Mouse (Mus musculus): ENCODE results near the gene Mtf1. TPM values are rescaled to one million over a fixed set of nuclear protein-coding genes. Genes with fewer than 3 reads are reported as not detected.

Gene Mtf1
- polyA plus RNA-seq, 1 experiment from 2014 or later: 9.8 TPM

DNA sequence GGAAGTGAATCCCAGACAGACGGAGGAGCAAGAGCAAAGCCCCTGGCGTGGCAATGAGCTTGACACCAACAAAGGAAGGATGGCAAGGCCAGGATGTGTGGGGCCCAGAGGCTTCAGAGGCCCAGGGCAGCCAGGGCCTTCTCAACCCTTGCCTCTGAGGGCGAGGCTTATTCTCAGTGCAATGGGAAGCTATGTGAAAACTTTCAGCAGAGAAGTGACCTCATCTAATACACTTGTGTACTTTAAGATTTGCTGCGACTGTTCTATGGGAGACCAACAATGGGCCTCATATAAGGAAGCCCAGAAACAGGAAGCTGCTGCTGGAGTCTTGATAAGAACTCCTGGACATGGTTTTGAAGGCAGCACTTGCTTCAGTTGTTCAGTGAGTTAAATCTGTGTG, 29.8 kb upstream of the Mtf1 start:
- no peaks in the 10 kb centered on the region for H3K9me3 ChIP-seq (replicated peaks)
- peaks cover 42% of the 10 kb centered on the region for H3K4me1 ChIP-seq (replicated peaks)
- 0 out of 2 replicates have a peak overlapping the region, but pooled peaks have one; percentile 13 for H3K9ac ChIP-seq
- no peaks in the 10 kb centered on the region for H3K36me3 ChIP-seq
- H3K27me3 ChIP-seq (replicated peaks): no peaks in the 10 kb centered on the region
- whole genome bisulfite sequencing: 43% methylated on average over 4 of the region's 4 CpGs
- peak; percentile 71 for ATAC-seq (ENCODE audit: insufficient number of reproducible peaks, low FRiP score)
- no peak overlapping the region for H3K4me3 ChIP-seq
- no peak overlapping the region for H3K4me2 ChIP-seq
- H3K27ac ChIP-seq (ENCODE audit: poor library complexity, severe bottlenecking): peak overlapping the region; percentile 91

GRCm38 (mm10) chr4:124773449-124773848, 28.5 kb upstream of the Mtf1 start:
- Histone ChIP-seq H3K4me2 (no peak overlapping the region), H3K27ac (ENCODE audit: poor library complexity, severe bottlenecking) (peak overlapping the region; percentile 91; the same call in 1 of the 2 replicates), H3K36me3 (no peaks in the 10 kb centered on the region), H3K4me3 (no peak overlapping the region), H3K4me1 (replicated peaks) (peaks cover 42% of the 10 kb centered on the region), H3K9me3 (replicated peaks) (no peaks in the 10 kb centered on the region), H3K9ac (no peak overlapping the region), H3K27me3 (replicated peaks) (no peaks in the 10 kb centered on the region)
- ATAC-seq (ENCODE audit: insufficient number of reproducible peaks, low FRiP score): no peak
- 46% methylated on average over 2 of the region's 2 CpGs for WGBS

DNA sequence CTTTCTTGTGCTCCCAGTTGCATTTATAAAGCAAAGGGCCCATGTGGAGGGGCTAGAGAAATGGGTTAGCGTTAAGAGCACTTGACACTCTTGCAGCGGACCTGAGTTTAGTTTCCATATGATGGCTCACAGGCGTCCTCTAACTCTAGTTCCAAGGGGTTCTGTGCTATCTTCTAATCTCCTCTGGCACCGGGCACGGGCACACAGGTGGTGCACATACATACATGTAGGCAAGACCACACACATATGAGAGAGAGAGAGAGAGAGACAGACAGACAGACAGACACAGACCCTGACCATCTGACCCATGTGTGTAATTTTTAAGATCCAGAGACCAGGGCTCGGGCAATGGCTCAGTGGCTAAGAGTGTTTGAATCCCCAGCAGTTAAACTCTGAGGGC, 27.9 kb upstream of the Mtf1 start:
- Histone ChIP-seq H3K9me3 (replicated peaks) (no peaks in the 10 kb centered on the region), H3K4me1 (replicated peaks) (peaks cover 39% of the 10 kb centered on the region), H3K4me2 (no peak overlapping the region), H3K36me3 (peaks cover 5% of the 10 kb centered on the region), H3K4me3 (no peak overlapping the region), H3K27me3 (replicated peaks) (no peaks in the 10 kb centered on the region), H3K27ac (ENCODE audit: poor library complexity, severe bottlenecking) (0 out of 2 replicates have a peak overlapping the region, but pooled peaks have one; percentile 23), H3K9ac (no peak overlapping the region)
- 80% methylated on average over 6 of the region's 6 CpGs for WGBS
- no peak for ATAC-seq (ENCODE audit: insufficient number of reproducible peaks, low FRiP score)

- Histone ChIP-seq H3K4me2 (no peak overlapping the region), H3K9me3 (replicated peaks) (no peaks in the 10 kb centered on the region), H3K27me3 (replicated peaks) (no peaks in the 10 kb centered on the region), H3K9ac (no peak overlapping the region), H3K4me1 (replicated peaks) (peaks cover 36% of the 10 kb centered on the region), H3K27ac (ENCODE audit: poor library complexity, severe bottlenecking) (0 out of 2 replicates have a peak overlapping the region, but pooled peaks have one; percentile 23), H3K36me3 (peaks cover 9% of the 10 kb centered on the region), H3K4me3 (no peak overlapping the region)
- no peak for ATAC-seq (ENCODE audit: insufficient number of reproducible peaks, low FRiP score)
- WGBS: 11% methylated on average over 2 of the region's 2 CpGs
These were observed 27.5 kb upstream of the Mtf1 start for GRCm38 (mm10) chr4:124774429-124774828.

GRCm38 (mm10) chr4:124781361-124781760, 20.5 kb upstream of the Mtf1 start:
- Histone ChIP-seq H3K36me3 (peaks cover 70% of the 10 kb centered on the region), H3K4me3 (no peak overlapping the region), H3K4me2 (no peak overlapping the region), H3K9ac (no peak overlapping the region), H3K27me3 (replicated peaks) (no peaks in the 10 kb centered on the region), H3K4me1 (replicated peaks) (no peaks in the 10 kb centered on the region), H3K27ac (ENCODE audit: poor library complexity, severe bottlenecking) (no peak overlapping the region), H3K9me3 (replicated peaks) (no peaks in the 10 kb centered on the region)
- ATAC-seq (ENCODE audit: insufficient number of reproducible peaks, low FRiP score): no peak
- WGBS: 87% methylated on average over 7 of the region's 7 CpGs

DNA sequence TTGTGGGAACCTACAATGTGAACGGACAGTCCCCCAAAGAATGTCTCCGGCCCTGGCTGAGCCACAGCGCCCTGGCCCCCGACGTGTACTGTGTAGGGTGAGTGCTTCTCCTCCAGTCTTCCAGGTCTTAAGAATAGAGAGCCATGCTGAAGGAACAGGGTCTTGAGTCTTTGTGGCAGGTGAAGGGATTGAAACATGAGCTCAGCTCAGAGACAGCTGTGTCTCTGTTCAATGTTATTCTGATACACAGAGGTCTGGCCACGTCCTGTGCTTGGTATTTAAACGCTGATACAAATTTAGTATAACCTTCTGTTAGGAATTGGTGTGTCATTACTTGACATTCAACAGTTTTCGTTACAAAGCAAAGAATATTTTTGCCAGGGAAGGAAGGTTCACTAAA, 19.5 kb upstream of the Mtf1 start:
- no peak overlapping the region for H3K4me2 ChIP-seq
- 84% methylated on average over 8 of the region's 8 CpGs for WGBS

GRCm38 (mm10) chr4:124783937-124784336, 18.0 kb upstream of the Mtf1 start:
- Histone ChIP-seq H3K27ac (ENCODE audit: poor library complexity, severe bottlenecking) (no peak overlapping the region), H3K4me1 (replicated peaks) (no peaks in the 10 kb centered on the region), H3K36me3 (peaks cover 89% of the 10 kb centered on the region), H3K9me3 (replicated peaks) (no peaks in the 10 kb centered on the region), H3K27me3 (replicated peaks) (no peaks in the 10 kb centered on the region), H3K4me3 (no peak overlapping the region), H3K4me2 (no peak overlapping the region), H3K9ac (no peak overlapping the region)
- ATAC-seq (ENCODE audit: insufficient number of reproducible peaks, low FRiP score): no peak
- WGBS: 92% methylated on average over 8 of the region's 8 CpGs

More for the DNA sequence above, 19.5 kb upstream of the Mtf1 start:
- H3K9ac ChIP-seq: no peak overlapping the region
- ATAC-seq (ENCODE audit: insufficient number of reproducible peaks, low FRiP score): no peak
- no peak overlapping the region for H3K4me3 ChIP-seq
- peaks cover 81% of the 10 kb centered on the region for H3K36me3 ChIP-seq
- no peaks in the 10 kb centered on the region for H3K27me3 ChIP-seq (replicated peaks)
- no peak overlapping the region for H3K27ac ChIP-seq (ENCODE audit: poor library complexity, severe bottlenecking)
- no peaks in the 10 kb centered on the region for H3K9me3 ChIP-seq (replicated peaks)
- no peaks in the 10 kb centered on the region for H3K4me1 ChIP-seq (replicated peaks)

DNA sequence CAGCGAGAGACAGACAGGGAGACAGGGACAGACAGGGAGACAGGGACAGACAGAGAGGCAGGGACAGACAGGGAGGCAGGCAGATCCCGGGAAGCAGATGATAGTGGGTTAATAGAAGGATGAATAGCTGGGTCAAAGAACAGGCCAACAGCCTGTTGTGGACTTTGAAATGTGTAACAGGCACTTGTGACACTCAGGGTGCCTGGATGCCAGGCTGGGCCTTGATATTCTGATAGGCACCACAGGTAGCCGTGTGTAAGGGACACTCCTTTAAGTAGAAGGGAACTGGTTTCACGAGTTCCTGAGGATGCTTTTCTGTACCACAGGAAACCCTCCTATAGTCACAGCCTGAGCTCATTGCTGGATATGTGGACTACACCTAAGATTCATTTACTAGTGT, 11.9 kb upstream of the Mtf1 start:
- Histone ChIP-seq H3K27me3 (replicated peaks) (no peaks in the 10 kb centered on the region), H3K4me3 (no peak overlapping the region), H3K9ac (no peak overlapping the region), H3K4me1 (replicated peaks) (no peaks in the 10 kb centered on the region), H3K27ac (ENCODE audit: poor library complexity, severe bottlenecking) (no peak overlapping the region), H3K36me3 (peaks cover 91% of the 10 kb centered on the region), H3K4me2 (no peak overlapping the region), H3K9me3 (replicated peaks) (no peaks in the 10 kb centered on the region)
- 68% methylated on average over 4 of the region's 4 CpGs for WGBS
- no peak for ATAC-seq (ENCODE audit: insufficient number of reproducible peaks, low FRiP score)

DNA sequence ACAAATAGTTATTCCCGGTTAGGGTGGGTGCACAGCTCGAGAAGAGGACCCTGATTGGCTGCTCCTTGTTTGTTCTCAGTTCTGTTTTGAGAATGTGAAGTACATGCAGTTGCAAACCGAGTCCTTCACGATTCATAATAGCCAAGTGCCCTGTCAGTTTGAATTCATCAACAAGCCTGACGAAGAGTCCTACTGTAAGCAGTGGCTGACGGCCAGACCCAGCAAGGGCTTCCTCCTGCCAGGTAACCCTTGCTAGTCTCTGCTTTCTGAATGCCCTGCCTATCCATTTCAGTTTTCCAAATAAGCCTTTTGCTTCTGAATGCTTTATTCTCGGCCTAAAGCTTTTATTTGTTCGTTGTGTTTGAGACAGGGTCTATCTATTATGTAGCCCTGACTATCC, 9.8 kb upstream of the Mtf1 start:
- no peak overlapping the region for H3K4me3 ChIP-seq
- H3K27ac ChIP-seq (ENCODE audit: poor library complexity, severe bottlenecking): no peak overlapping the region
- no peaks in the 10 kb centered on the region for H3K27me3 ChIP-seq (replicated peaks)
- H3K9ac ChIP-seq: no peak overlapping the region
- no peak for ATAC-seq (ENCODE audit: insufficient number of reproducible peaks, low FRiP score)
- no peak overlapping the region for H3K4me2 ChIP-seq
- 84% methylated on average over 8 of the region's 8 CpGs for WGBS
- H3K4me1 ChIP-seq (replicated peaks): no peaks in the 10 kb centered on the region
- H3K9me3 ChIP-seq (replicated peaks): no peaks in the 10 kb centered on the region
- H3K36me3 ChIP-seq: peaks cover 85% of the 10 kb centered on the region

- Histone ChIP-seq H3K4me1 (replicated peaks) (no peaks in the 10 kb centered on the region), H3K27me3 (replicated peaks) (no peaks in the 10 kb centered on the region), H3K4me2 (no peak overlapping the region), H3K9me3 (replicated peaks) (no peaks in the 10 kb centered on the region), H3K36me3 (peaks cover 83% of the 10 kb centered on the region), H3K4me3 (no peak overlapping the region), H3K9ac (no peak overlapping the region), H3K27ac (ENCODE audit: poor library complexity, severe bottlenecking) (no peak overlapping the region)
- 88% methylated on average over 8 of the region's 8 CpGs for WGBS
- no peak for ATAC-seq (ENCODE audit: insufficient number of reproducible peaks, low FRiP score)
These were observed 5.8 kb upstream of the Mtf1 start for GRCm38 (mm10) chr4:124796141-124796540.

DNA sequence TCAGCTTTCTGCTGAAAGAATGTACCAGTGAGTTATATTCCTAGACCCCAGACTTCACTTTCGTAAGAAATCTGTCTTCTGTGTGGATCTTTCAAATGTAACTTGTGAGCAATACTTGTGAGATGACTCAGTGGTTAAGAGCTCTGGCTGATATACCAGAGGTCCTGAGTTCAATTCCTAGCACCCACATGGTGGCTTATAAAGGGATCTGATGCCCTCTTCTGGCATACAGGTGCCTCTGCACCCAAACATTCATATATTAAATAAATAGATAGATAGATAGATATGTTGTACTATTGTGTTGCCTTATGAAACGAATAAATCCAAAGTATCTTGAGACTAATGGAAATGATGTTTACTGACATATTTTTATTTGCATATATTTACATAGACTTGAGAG, 5.0 kb upstream of the Mtf1 start:
- Histone ChIP-seq H3K27ac (ENCODE audit: poor library complexity, severe bottlenecking) (no peak overlapping the region), H3K4me2 (no peak overlapping the region), H3K9me3 (replicated peaks) (no peaks in the 10 kb centered on the region), H3K4me3 (no peak overlapping the region), H3K9ac (no peak overlapping the region), H3K27me3 (replicated peaks) (no peaks in the 10 kb centered on the region), H3K4me1 (replicated peaks) (0 out of 2 replicates have a peak, but pooled peaks cover 3% of the 10 kb centered on the region), H3K36me3 (peaks cover 75% of the 10 kb centered on the region)
- 84% methylated on average over 2 of the region's 2 CpGs for WGBS
- no peak for ATAC-seq (ENCODE audit: insufficient number of reproducible peaks, low FRiP score)
